Mouse (Mus musculus) liver, adult 2 months (tissue): Measurements from ENCODE around the gene Pcf11. TPM values are rescaled to one million over a fixed set of nuclear protein-coding genes. Genes with fewer than 3 reads are reported as not detected.

Source experiments
- DNase-seq: peaks from one replicate; pipeline ENCODE4 v3.0.0-alpha.2; 2011; ENCODE audit warnings: low read depth, low spot score; ENCODE audit errors: extremely low read depth
- H3K27ac ChIP-seq: fragments of 200-500 bp; replicated peaks from 2 replicates; pipeline ENCODE4 v1.5.1; 2012; ENCODE audit warnings: low read depth, mild to moderate bottlenecking, control low read depth, inconsistent platforms, low read length; ENCODE audit not compliant: insufficient read depth
- H3K27me3 ChIP-seq: fragments of 200-500 bp; 2 replicates; pipeline ENCODE4 v1.6.1; 2012; ENCODE audit warnings: mild to moderate bottlenecking, moderate library complexity, low read length, inconsistent platforms; ENCODE audit not compliant: control insufficient read depth, insufficient read depth
- H3K36me3 ChIP-seq: fragments of 200-500 bp; 2 replicates; pipeline ENCODE4 v1.6.1; 2012; ENCODE audit warnings: low read length, inconsistent platforms; ENCODE audit not compliant: control insufficient read depth, insufficient read depth
- H3K4me1 ChIP-seq: fragments of 200-500 bp; 2 replicates; pipeline ENCODE4 v1.6.1; 2011; ENCODE audit warnings: low read length; ENCODE audit not compliant: control insufficient read depth, insufficient read depth
- H3K4me3 ChIP-seq: fragments of 200-500 bp; 2 replicates; pipeline ENCODE4 v1.5.1; 2011; ENCODE audit warnings: low read depth, mild to moderate bottlenecking, control low read depth, low read length, moderate library complexity; ENCODE audit not compliant: insufficient read depth
- H3K79me2 ChIP-seq: fragments of 200-500 bp; 2 replicates; pipeline ENCODE4 v1.6.1; 2012; ENCODE audit warnings: inconsistent platforms, mild to moderate bottlenecking, low read length, moderate library complexity; ENCODE audit not compliant: control insufficient read depth, insufficient read depth
- H3K9ac ChIP-seq: fragments of 200-500 bp; 2 replicates; pipeline ENCODE4 v1.6.1; 2012; ENCODE audit warnings: low read depth, mild to moderate bottlenecking, control low read depth, inconsistent platforms, low read length
- CTCF ChIP-seq: fragments of 200-500 bp; IDR thresholded peaks from 2 replicates; pipeline ENCODE4 v1.5.1; 2011; ENCODE audit warnings: low read depth, low read length, control low read depth
- POLR2A ChIP-seq: fragments of 200-500 bp; IDR thresholded peaks from 2 replicates; pipeline ENCODE4 v1.6.1; 2011; ENCODE audit warnings: low read length, control low read depth; ENCODE audit not compliant: insufficient read depth; ENCODE audit errors: extremely low read depth
- WGBS: fragments of 180-500 bp; shearing (Covaris S2); methylation state at CpG from one replicate; pipeline ENCODE4 v1.1.7; 2018; 5-methylcytosine and 5-hydroxymethylcytosine counted together
- polyA plus RNA-seq: library from polyadenylated mRNA; depleted of rRNA; stranded (reverse); fragments of >200 nt; gene quantifications from 2 replicates; pipeline ENCODE4 v1.2.3, GENCODE M21; 2012
- total RNA-seq: library from RNA; depleted of rRNA; stranded (reverse); fragments of >200 nt; gene quantifications from 2 replicates; pipeline ENCODE4 v1.2.3, GENCODE M21; 2014

Gene Pcf11
- total and polyA plus RNA-seq, 2 experiments, result 7.6 to 23.7 TPM

DNA sequence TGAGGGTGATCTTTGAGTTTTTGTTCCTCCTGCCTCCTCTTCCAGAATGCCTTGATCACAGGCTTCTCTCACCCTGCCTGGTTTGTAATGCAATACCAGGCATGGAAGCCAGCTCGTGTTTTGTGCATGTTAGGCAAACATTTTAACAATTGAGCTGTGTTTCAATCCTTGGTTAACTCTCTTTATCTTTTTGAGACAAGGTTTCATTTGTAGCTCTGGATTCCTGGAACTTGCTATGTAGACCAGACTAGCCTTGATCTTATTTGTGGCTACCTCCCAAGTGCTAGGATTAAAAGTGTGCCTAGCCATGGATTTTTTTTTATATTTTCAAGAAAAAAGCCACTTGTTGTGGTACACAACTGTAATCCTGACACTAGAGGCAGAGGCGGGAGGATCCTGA, 35.8 kb upstream of the Pcf11 start:
- TF ChIP-seq CTCF, result no peak
- no peak for TF ChIP-seq POLR2A
- WGBS, result 70% methylated on average over 2 of the region's 2 CpGs
- Histone ChIP-seq H3K27me3 (no peaks in the 10 kb centered on the region), H3K4me3 (no peak overlapping the region), H3K79me2 (no peaks in the 10 kb centered on the region), H3K36me3 (no peaks in the 10 kb centered on the region), H3K4me1 (0 out of 2 replicates have a peak, but pooled peaks cover 3% of the 10 kb centered on the region), H3K9ac (no peak overlapping the region), H3K27ac (no peak overlapping the region)
- no peak for DNase-seq

DNA sequence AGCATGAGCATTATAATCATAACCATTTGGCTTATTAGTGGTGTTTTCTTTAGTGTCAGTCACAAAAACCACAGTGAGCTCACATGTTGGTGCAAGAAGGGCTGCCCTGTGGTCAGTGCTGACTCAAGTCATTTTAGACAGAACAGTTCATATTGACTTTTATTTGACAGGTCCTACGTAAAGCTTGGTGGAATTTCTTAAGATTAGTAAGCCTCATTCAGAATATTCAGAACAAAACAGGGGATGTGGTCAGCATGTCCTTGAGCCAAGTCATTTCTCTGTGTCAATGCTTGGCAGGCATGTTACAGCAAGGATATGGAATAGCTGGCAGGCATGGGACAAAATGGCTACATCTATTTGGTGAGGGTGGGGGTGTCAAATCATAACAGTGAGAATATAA, 33.9 kb upstream of the Pcf11 start:
- no peak for TF ChIP-seq POLR2A
- no peak for TF ChIP-seq CTCF
- Histone ChIP-seq H3K27ac (no peak overlapping the region), H3K4me1 (0 out of 2 replicates have a peak, but pooled peaks cover 3% of the 10 kb centered on the region), H3K9ac (no peak overlapping the region), H3K4me3 (no peak overlapping the region), H3K79me2 (no peaks in the 10 kb centered on the region), H3K27me3 (no peaks in the 10 kb centered on the region), H3K36me3 (no peaks in the 10 kb centered on the region)
- WGBS, result 90% methylated on average over 1 of the region's 1 CpGs
- DNase-seq, result no peak

DNA sequence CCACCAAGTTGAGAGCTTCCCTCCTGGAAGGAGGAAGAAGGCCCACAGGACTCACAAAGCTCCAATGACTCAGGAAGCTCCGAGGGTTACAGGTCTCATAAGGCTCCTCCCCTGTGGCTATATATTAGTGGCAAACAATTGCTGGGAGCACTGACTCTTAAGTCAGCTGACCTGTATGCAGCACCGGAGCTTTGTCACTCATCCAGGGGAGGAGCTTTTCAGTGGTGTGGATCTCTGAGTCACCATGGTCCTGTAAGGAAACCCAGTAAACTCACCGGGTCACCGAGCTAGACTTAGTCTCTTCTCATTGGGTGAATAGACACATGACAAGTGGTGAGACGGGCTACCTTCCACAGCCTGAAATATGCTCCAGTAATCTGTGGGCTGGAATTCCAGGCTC, 29.0 kb upstream of the Pcf11 start:
- Histone ChIP-seq H3K79me2 (no peaks in the 10 kb centered on the region), H3K9ac (no peak overlapping the region), H3K27ac (no peak overlapping the region), H3K4me3 (no peak overlapping the region), H3K27me3 (no peaks in the 10 kb centered on the region), H3K4me1 (no peaks in the 10 kb centered on the region), H3K36me3 (no peaks in the 10 kb centered on the region)
- DNase-seq, result no peak
- 72% methylated on average over 5 of the region's 5 CpGs for whole genome bisulfite sequencing
- no peak for TF ChIP-seq CTCF
- no peak for TF ChIP-seq POLR2A

DNA sequence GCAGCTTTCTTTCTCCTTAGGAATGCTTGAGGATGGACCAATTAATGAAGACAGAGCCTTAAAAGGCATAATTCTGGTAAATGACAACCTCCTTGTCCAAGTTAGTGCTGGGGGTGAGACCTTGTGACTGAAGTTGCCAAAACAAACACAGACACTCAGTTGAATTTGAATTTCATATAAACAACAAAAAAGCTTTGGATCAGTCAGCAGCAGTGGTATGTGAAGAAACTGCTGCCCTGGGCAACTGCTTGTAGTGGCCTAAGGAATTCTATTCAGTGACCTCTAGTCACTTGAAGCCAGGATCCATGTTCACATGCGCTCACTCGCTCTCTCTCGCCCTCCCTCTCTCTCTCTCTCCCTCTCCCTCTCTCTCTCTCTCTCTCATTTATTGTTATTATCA, 26.7 kb upstream of the Pcf11 start:
- Histone ChIP-seq H3K27ac (no peak overlapping the region), H3K36me3 (no peaks in the 10 kb centered on the region), H3K27me3 (no peaks in the 10 kb centered on the region), H3K79me2 (no peaks in the 10 kb centered on the region), H3K4me3 (no peak overlapping the region), H3K9ac (no peak overlapping the region), H3K4me1 (no peaks in the 10 kb centered on the region)
- TF ChIP-seq POLR2A, result no peak
- TF ChIP-seq CTCF, result no peak
- WGBS, result 94% methylated on average over 3 of the region's 3 CpGs
- DNase-seq, result peak; percentile 40

DNA sequence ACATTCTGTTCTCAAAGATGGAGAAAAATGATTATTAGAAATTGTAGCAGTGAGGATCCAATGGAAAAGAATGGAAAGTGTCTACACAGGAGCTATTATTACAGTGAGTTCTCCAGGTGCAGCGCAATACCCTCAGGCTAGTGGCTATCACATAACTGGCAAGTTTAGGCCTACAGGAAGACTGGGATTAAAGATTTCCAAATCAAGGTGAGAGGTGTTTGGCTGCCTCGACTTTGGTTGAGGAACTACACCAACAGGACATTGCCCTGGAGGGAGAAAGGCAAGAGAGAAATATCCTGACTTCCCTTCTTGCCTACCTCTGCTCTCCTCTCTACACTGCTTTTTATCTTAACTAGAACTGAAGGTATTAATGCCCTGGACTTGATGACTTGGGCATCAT, 19.4 kb upstream of the Pcf11 start:
- no peak for TF ChIP-seq POLR2A
- TF ChIP-seq CTCF, result no peak
- H3K36me3 ChIP-seq, result no peaks in the 10 kb centered on the region
- no peak overlapping the region for H3K9ac ChIP-seq
- H3K27me3 ChIP-seq, result no peaks in the 10 kb centered on the region
- H3K27ac ChIP-seq, result no peak overlapping the region
- no peaks in the 10 kb centered on the region for H3K4me1 ChIP-seq
- 68% methylated on average over 2 of the region's 2 CpGs for WGBS
- no peak for DNase-seq
- no peak overlapping the region for H3K4me3 ChIP-seq
- H3K79me2 ChIP-seq, result no peaks in the 10 kb centered on the region

DNA sequence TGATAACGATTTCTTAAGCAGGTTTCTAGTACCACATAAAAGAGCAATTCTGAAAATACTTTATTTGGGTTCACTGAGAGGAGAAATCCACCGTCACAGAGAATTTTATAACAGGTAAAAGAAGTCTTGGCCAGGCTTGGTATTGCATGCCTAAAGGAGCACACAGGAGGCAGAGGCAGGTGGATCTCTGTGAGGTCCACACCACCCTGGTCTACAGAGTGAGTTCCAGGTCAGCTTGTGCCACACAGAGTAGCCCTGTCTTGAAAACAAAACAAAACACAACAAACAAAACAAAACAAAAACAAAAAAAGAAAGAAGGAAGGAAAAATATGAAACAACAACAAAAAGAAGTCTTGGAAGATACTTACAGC, 18.6 kb upstream of the Pcf11 start:
- Histone ChIP-seq H3K9ac (no peak overlapping the region), H3K4me3 (no peak overlapping the region), H3K36me3 (no peaks in the 10 kb centered on the region), H3K27me3 (no peaks in the 10 kb centered on the region), H3K27ac (no peak overlapping the region), H3K4me1 (no peaks in the 10 kb centered on the region), H3K79me2 (no peaks in the 10 kb centered on the region)
- DNase-seq, result no peak
- TF ChIP-seq CTCF, result no peak
- no peak for TF ChIP-seq POLR2A
- WGBS, result 90% methylated on average over 2 of the region's 2 CpGs
